Mouse (Mus musculus): ENCODE data around the gene Tspan18. TPM values are rescaled to one million over a fixed set of nuclear protein-coding genes. Genes with fewer than 3 reads are reported as not detected.
A peak's percentile ranks its signal among the peaks of the same experiment; 100 is the strongest.

Tspan18 gene
- polyA plus RNA-seq, 1 experiment from 2014 or later: 44.8 TPM

GRCm38 (mm10) chr2:93333241-93333816 is 976 bp downstream of the Tspan18 start:
- no peaks in the 10 kb centered on the region for H3K27me3 ChIP-seq
- H3K9ac ChIP-seq: peak overlapping the region; percentile 80
- peak overlapping the region; percentile 96 for H3K4me2 ChIP-seq
- ATAC-seq (replicated peaks; ENCODE audit: low FRiP score): peak; percentile 67
- no peaks in the 10 kb centered on the region for H3K36me3 ChIP-seq
- peaks cover 63% of the 10 kb centered on the region for H3K4me1 ChIP-seq
- H3K4me3 ChIP-seq (replicated peaks): peak overlapping the region; percentile 76
- peak overlapping the region; percentile 89 for H3K27ac ChIP-seq
- no peaks in the 10 kb centered on the region for H3K9me3 ChIP-seq (replicated peaks)
- WGBS: under 1% methylated on average over 29 of the region's 29 CpGs

DNA sequence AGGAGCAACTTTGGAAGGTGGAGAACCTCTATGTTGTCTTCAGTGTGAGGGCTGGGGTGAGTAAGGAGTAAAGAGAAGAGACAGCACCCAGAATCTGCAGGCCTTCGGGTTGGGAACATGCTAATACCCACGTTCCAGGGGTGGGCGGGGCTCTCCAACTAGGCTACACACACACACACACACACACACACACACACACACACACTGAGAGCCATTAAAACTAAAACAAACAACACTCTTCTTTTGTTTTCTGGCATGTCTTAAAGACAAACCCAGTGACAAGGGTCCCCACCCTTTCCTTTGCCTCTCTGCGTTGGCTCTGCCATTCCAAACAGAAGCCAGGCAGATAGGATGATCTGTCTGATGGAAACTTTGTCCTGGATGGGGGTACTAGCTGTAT is 2.0 kb downstream of the Tspan18 start:
- Histone ChIP-seq H3K4me1 (peaks cover 74% of the 10 kb centered on the region), H3K9ac (no peak overlapping the region; the same call in 1 of the 2 replicates), H3K27me3 (no peaks in the 10 kb centered on the region), H3K36me3 (no peaks in the 10 kb centered on the region), H3K4me2 (peak overlapping the region; percentile 96), H3K27ac (peak overlapping the region; percentile 38; the same call in 1 of the 2 replicates), H3K9me3 (replicated peaks) (no peaks in the 10 kb centered on the region), H3K4me3 (replicated peaks) (peak overlapping the region; percentile 76)
- ATAC-seq (replicated peaks; ENCODE audit: low FRiP score): no peak
- 75% methylated on average over 4 of the region's 4 CpGs for WGBS

DNA sequence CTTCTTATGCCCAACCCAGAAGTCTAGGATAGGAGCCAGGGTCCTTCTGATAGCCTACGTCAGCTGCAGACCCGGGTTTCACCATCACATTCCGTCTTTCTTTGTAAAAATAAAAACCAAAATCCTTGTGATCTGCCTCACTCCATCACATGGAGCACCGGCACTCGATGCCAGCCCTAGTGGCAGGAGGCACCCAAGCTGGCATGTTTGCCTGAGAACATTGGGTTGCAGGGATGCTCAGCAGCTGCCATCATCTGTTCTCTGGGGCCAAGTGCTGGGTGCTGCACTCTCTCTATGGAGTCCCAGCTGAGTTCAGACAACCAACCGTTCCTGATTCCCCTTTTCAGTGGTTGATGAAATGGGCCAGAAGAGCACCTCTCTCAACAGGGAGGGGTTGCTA is 3.2 kb downstream of the Tspan18 start:
- H3K9ac ChIP-seq: no peak overlapping the region
- 85% methylated on average over 6 of the region's 6 CpGs for WGBS
- no peak overlapping the region for H3K27ac ChIP-seq
- H3K4me2 ChIP-seq: peak overlapping the region; percentile 96
- ATAC-seq (replicated peaks; ENCODE audit: low FRiP score): no peak
- peaks cover 76% of the 10 kb centered on the region for H3K4me1 ChIP-seq
- no peaks in the 10 kb centered on the region for H3K27me3 ChIP-seq
- no peaks in the 10 kb centered on the region for H3K9me3 ChIP-seq (replicated peaks)
- H3K36me3 ChIP-seq: no peaks in the 10 kb centered on the region
- H3K4me3 ChIP-seq (replicated peaks): peak overlapping the region; percentile 76; the same call in 1 of the 2 replicates

DNA sequence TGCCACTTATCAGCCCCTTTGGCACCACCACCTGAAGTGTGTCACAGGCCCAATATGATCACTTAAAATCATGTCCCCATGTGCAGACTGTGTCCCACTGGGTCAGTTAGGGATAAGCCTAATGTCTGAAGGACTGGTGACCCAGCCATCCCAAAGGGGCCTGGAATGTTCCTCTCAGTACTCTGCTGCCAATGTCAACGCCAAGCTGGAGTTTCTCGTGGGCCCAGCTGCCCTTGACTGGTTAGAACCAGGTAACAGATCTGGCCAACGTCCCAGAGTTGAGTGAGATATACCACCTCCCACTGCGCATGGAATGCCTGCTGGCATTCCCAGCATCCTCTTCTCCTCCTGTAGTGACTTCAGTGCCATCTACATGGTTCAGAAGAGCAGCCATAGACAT is 5.2 kb downstream of the Tspan18 start:
- no peak for ATAC-seq (replicated peaks; ENCODE audit: low FRiP score)
- WGBS: 62% methylated on average over 4 of the region's 4 CpGs
- Histone ChIP-seq H3K9me3 (replicated peaks) (no peaks in the 10 kb centered on the region), H3K9ac (no peak overlapping the region), H3K27me3 (no peaks in the 10 kb centered on the region), H3K36me3 (no peaks in the 10 kb centered on the region), H3K4me3 (replicated peaks) (no peak overlapping the region), H3K4me2 (no peak overlapping the region), H3K4me1 (peaks cover 77% of the 10 kb centered on the region), H3K27ac (no peak overlapping the region)

GRCm38 (mm10) chr2:93327915-93328555 is 6.3 kb downstream of the Tspan18 start:
- Histone ChIP-seq H3K27ac (no peak overlapping the region), H3K9me3 (replicated peaks) (no peaks in the 10 kb centered on the region), H3K9ac (no peak overlapping the region), H3K4me1 (peaks cover 76% of the 10 kb centered on the region), H3K36me3 (peaks cover 7% of the 10 kb centered on the region), H3K4me2 (no peak overlapping the region), H3K27me3 (no peaks in the 10 kb centered on the region), H3K4me3 (replicated peaks) (no peak overlapping the region)
- 72% methylated on average over 7 of the region's 7 CpGs for WGBS
- no peak for ATAC-seq (replicated peaks; ENCODE audit: low FRiP score)

GRCm38 (mm10) chr2:93324681-93325080 is 9.6 kb downstream of the Tspan18 start:
- 31% methylated on average over 7 of the region's 7 CpGs for WGBS

GRCm38 (mm10) chr2:93321946-93322345 is 12.4 kb downstream of the Tspan18 start:
- Histone ChIP-seq H3K36me3 (peaks cover 13% of the 10 kb centered on the region), H3K27ac (no peak overlapping the region), H3K4me1 (peaks cover 61% of the 10 kb centered on the region), H3K27me3 (no peaks in the 10 kb centered on the region), H3K4me3 (replicated peaks) (no peak overlapping the region), H3K9ac (no peak overlapping the region), H3K9me3 (replicated peaks) (no peaks in the 10 kb centered on the region), H3K4me2 (no peak overlapping the region)
- 65% methylated on average over 8 of the region's 8 CpGs for WGBS
- ATAC-seq (replicated peaks; ENCODE audit: low FRiP score): no peak

More at GRCm38 (mm10) chr2:93324681-93325080, 9.6 kb downstream of the Tspan18 start:
- H3K36me3 ChIP-seq: peaks cover 9% of the 10 kb centered on the region
- H3K4me2 ChIP-seq: no peak overlapping the region
- no peak overlapping the region for H3K4me3 ChIP-seq (replicated peaks)
- peaks cover 63% of the 10 kb centered on the region for H3K4me1 ChIP-seq
- ATAC-seq (replicated peaks; ENCODE audit: low FRiP score): peak; percentile 65; the same call in 1 of the 2 replicates
- 0 out of 2 replicates have a peak overlapping the region, but pooled peaks have one; percentile 9 for H3K9ac ChIP-seq
- peak overlapping the region; percentile 70 for H3K27ac ChIP-seq
- H3K27me3 ChIP-seq: no peaks in the 10 kb centered on the region
- no peaks in the 10 kb centered on the region for H3K9me3 ChIP-seq (replicated peaks)

- no peak overlapping the region for H3K9ac ChIP-seq
- H3K4me2 ChIP-seq: no peak overlapping the region
- no peak for ATAC-seq (replicated peaks; ENCODE audit: low FRiP score)
- no peak overlapping the region for H3K27ac ChIP-seq
- peaks cover 13% of the 10 kb centered on the region for H3K36me3 ChIP-seq
- WGBS: 74% methylated on average over 5 of the region's 5 CpGs
- peaks cover 57% of the 10 kb centered on the region for H3K4me1 ChIP-seq
- no peak overlapping the region for H3K4me3 ChIP-seq (replicated peaks)
- no peaks in the 10 kb centered on the region for H3K27me3 ChIP-seq
- H3K9me3 ChIP-seq (replicated peaks): no peaks in the 10 kb centered on the region
Observed at GRCm38 (mm10) chr2:93320267-93320666, 14.0 kb downstream of the Tspan18 start.

DNA sequence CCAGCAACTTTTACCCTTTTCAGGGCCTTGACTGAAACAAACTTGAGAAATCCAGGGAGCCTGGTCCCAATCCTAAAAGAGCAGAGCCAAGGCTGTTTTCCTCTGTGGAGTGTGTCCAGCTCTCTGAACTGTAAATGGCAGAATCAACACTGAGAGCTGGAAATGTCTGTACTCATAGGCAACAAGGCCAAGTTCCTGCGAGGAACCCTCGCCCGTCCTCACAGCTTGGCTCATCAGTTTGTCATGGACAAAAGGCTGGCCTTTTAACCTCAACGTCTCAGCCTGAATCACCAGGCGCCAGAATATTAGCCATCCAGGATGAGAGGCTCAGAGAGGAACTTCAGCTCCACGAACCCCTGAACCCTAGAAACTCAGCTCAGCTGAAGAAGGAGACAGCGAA is 14.7 kb downstream of the Tspan18 start:
- Histone ChIP-seq H3K27me3 (no peaks in the 10 kb centered on the region), H3K27ac (peak overlapping the region; percentile 56), H3K4me2 (no peak overlapping the region), H3K4me3 (replicated peaks) (no peak overlapping the region), H3K4me1 (peaks cover 57% of the 10 kb centered on the region), H3K9me3 (replicated peaks) (no peaks in the 10 kb centered on the region), H3K9ac (no peak overlapping the region), H3K36me3 (peaks cover 13% of the 10 kb centered on the region)
- no peak for ATAC-seq (replicated peaks; ENCODE audit: low FRiP score)
- 36% methylated on average over 7 of the region's 7 CpGs for WGBS

- H3K9me3 ChIP-seq (replicated peaks): no peaks in the 10 kb centered on the region
- no peak overlapping the region for H3K4me2 ChIP-seq
- no peak overlapping the region for H3K4me3 ChIP-seq (replicated peaks)
- H3K4me1 ChIP-seq: peaks cover 59% of the 10 kb centered on the region
- H3K27ac ChIP-seq: peak overlapping the region; percentile 20; the same call in 1 of the 2 replicates
- 65% methylated on average over 21 of the region's 21 CpGs for WGBS
- no peak; the same call in 1 of the 2 replicates for ATAC-seq (replicated peaks; ENCODE audit: low FRiP score)
- H3K36me3 ChIP-seq: peaks cover 13% of the 10 kb centered on the region
- H3K27me3 ChIP-seq: no peaks in the 10 kb centered on the region
- no peak overlapping the region for H3K9ac ChIP-seq
Observed at GRCm38 (mm10) chr2:93318781-93319349, 15.4 kb downstream of the Tspan18 start.

- H3K4me1 ChIP-seq: peaks cover 60% of the 10 kb centered on the region
- H3K27ac ChIP-seq: peak overlapping the region; percentile 72
- ATAC-seq (replicated peaks; ENCODE audit: low FRiP score): peak; percentile 74
- no peak overlapping the region for H3K4me3 ChIP-seq (replicated peaks)
- no peak overlapping the region for H3K9ac ChIP-seq
- no peaks in the 10 kb centered on the region for H3K27me3 ChIP-seq
- H3K36me3 ChIP-seq: peaks cover 18% of the 10 kb centered on the region
- 23% methylated on average over 15 of the region's 15 CpGs for WGBS
- H3K4me2 ChIP-seq: no peak overlapping the region
- no peaks in the 10 kb centered on the region for H3K9me3 ChIP-seq (replicated peaks)
Observed at GRCm38 (mm10) chr2:93313768-93314632, 20.3 kb downstream of the Tspan18 start.
